Mouse (Mus musculus) gastrocnemius, postnatal 4 days (tissue): ENCODE results near the gene DXBay18. TPM values are rescaled to one million over a fixed set of nuclear protein-coding genes. Genes with fewer than 3 reads are reported as not detected.
"Not testable (repeated sequence)": the region's sequence is repeated elsewhere in the genome, so short reads cannot be mapped to it uniquely, and the experiment has no call there.

Experiments
- DNase-seq, 2 experiments: peaks; one replicate each; pipeline ENCODE4 v3.0.0; 2021 to 2022; ENCODE audit warnings: low spot score in 2 of 2, mixed read lengths in 2 of 2
- long read RNA-seq, 2 experiments: library from polyadenylated mRNA; stranded (forward); transcript quantifications; one replicate each; pipeline ENCODE4 v2.0.0; 2021
- total RNA-seq, 2 experiments: library from RNA; stranded (reverse); gene quantifications; 2 replicates each; pipeline ENCODE4 v1.2.3; 2021

Gene DXBay18
- total RNA-seq = not detected
- long read RNA-seq, experiment 1 = 0 reads
- long read RNA-seq, experiment 2 = 0 reads

DNA sequence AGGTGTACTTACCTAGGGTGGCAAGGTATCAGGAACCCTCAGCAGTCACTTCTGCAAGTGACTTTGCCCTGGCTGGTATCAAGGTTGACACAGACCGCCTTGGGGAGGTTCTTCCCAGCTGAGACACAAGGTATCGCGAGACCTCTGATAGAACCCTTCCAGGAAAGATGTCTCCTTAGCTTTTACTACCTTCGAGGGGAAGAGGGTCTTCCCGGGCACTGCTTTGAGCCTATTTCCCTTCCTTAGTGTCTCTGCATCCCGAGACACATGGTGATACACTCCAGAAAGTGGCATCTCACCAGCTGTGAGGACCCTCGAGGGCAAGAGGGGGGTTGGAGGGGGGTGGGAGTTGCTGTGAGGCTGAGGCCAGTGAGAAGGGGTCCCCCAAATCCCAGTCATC is at the start of gene DXBay18:
DXBay18 (minus strand) TSS at position 101 of the 400 bp plus-strand sequence.
- not testable (repeated sequence) for DNase-seq

DNA sequence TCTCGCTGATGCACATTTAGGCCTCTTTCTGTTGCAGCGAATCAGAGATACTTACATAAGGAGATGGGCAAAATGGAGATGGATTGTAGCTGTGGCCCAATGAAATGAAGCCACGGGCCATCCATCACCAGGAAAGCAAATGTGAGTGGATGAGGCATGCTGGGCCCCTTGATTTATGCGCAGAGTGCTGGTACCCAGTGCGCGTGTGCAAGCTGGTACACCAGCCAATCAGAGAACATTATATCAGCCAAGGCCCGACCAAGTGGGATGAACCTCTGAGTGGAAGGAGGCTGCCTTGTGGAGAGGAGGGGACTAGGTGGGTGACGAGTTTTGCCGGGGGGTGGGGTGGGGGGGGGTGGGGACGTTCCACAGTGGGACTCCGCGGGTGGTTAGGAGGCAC is 42.7 kb upstream of the DXBay18 start, which contains the start of gene Xlr3b:
Xlr3b (plus strand) TSS at position 274 of the 400 bp plus-strand sequence.
- DNase-seq = not testable (repeated sequence)

DNA sequence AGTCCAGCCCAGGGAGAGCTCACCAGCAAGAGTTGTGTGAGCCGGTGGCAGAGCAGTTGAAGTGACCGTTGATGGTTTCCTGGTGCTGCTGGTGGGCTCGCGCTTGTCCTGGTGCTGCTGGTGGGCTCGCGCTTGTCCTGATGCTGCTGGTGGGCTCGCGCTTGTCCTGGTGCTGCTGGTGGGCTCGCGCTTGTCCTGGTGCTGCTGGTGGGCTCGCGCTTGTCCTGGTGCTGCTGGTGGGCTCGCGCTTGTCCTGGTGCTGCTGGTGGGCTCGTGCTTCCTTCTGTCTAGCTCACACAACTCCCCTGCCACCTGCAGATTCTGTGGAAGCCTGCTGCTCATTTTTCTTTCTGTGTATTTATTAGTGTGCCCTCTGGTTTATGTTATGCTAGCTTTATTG is 27.6 kb upstream of the DXBay18 start, which contains the start of gene Spin2d:
Spin2d (minus strand) TSS at position 101 of the 400 bp plus-strand sequence.
- not testable (repeated sequence) for DNase-seq

DNA sequence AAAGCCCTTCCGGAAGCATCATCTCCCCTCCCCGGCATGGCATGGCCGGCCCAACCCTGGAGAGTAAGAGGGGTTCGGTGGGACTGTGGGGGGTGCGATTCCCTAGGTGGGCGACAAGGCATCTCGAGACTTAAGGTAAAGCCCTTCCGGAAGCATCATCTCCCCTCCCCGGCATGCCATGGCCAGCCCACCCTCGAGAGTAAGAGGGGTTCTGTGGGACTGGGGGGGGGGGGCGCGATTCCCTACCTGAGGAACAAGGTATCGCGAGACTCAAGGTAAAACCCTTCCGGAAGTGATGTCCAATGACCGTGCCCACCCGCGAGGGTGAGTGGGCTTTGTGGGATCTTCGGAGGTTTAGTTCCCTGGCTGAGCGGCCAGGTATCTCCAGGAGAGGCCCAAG is 754 bp downstream of the DXBay18 start, which contains the start of gene Xlr5b:
Xlr5b (plus strand) TSS at position 301 of the 400 bp plus-strand sequence.
- DNase-seq = not testable (repeated sequence)

DNA sequence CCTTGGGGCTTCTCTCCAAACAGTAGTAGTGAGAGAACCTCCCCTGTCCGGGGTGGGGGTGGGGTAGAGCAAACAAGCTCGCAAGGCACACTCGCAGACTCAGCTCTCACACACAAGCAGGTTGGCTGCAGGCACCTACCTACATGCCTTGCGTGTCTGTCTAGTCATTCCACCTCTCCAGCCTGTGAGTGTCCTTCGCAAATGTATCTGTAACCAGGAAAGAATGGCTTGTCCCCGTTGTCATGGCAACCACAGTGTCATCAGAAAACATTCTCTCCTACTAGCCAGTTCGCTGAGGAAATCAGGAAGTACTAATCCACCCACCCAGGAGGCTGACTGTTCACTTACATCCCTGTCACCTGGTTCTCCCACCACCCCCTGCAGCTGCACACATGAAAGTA is 6.0 kb downstream of the DXBay18 start:
- DNase-seq = not testable (repeated sequence)

DNA sequence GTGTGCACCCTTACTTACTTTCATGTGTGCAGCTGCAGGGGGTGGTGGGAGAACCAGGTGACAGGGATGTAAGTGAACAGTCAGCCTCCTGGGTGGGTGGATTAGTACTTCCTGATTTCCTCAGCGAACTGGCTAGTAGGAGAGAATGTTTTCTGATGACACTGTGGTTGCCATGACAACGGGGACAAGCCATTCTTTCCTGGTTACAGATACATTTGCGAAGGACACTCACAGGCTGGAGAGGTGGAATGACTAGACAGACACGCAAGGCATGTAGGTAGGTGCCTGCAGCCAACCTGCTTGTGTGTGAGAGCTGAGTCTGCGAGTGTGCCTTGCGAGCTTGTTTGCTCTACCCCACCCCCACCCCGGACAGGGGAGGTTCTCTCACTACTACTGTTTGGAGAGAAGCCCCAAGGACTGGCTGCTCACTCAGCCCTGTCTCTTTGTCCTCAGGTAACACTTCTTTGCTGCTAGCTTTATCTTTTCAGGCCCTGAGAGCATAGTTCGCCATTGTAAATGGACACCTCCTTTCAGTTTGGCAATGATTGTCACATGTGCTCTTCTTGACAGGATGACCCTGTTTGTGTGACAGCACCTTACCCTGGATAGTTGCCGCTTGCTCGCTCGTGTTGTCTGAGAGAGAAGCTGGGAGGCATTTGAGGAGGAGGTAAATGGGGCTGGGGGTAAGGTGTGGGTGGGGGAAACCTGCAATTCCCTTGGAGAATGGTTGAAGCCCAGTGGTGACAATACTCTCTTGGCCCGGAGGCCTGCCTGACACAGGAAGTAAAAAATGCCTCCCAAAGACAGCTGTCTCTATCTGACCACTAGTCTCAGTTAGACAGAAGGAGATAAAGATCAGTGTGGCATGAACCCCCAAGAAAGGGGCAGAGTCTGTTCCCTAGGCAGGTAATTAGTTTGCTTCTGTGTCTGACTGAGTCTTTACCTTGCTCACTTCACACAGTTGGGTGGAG is 26.1 kb downstream of the DXBay18 start:
- not testable (repeated sequence) for DNase-seq

DNA sequence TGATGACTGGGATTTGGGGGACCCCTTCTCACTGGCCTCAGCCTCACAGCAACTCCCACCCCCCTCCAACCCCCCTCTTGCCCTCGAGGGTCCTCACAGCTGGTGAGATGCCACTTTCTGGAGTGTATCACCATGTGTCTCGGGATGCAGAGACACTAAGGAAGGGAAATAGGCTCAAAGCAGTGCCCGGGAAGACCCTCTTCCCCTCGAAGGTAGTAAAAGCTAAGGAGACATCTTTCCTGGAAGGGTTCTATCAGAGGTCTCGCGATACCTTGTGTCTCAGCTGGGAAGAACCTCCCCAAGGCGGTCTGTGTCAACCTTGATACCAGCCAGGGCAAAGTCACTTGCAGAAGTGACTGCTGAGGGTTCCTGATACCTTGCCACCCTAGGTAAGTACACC is 32.5 kb downstream of the DXBay18 start, which contains the start of gene Gm14685:
Gm14685 (plus strand) TSS at position 301 of the 400 bp plus-strand sequence.
- DNase-seq = not testable (repeated sequence)

DNA sequence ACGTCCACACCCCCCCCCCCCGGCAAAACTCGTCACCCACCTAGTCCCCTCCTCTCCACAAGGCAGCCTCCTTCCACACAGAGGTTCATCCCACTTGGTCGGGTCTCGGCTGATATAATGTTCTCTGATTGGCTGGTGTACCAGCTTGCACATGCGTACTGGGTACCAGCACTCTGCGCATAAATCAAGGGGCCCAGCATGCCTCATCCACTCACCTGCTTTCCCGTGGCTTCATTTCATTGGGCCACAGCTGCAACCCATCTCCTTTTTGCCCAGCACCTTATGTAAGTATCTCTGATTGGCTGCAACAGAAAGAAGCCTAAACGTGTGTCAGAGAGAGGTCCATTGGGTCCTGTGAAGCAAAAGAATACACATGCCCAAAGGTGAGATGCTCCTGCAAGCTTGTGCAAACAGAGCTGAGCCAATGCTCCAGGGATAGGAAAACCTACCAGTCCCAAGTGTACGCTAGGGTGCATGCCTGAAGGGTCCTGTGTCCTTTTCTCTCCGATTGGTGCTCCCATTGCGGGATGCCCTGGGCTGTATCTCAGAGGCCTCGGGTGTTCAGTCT is 52.2 kb downstream of the DXBay18 start, which contains the start of gene Xlr3a:
Xlr3a (minus strand) TSS at position 155 of the 568 bp plus-strand sequence.
- not testable (repeated sequence) for DNase-seq

Other genes starting within 250 kb of the DXBay18 start
- gene Cetn2, start 231.0 kb downstream of the DXBay18 start, total RNA-seq = 10 to 100 TPM; 26.9 to 28.8 TPM
- gene Nsdhl, start 230.9 kb downstream of the DXBay18 start, total RNA-seq = 10 to 100 TPM; 13.5 to 15.7 TPM
- 10 to 100 TPM; 13.9 to 21.5 TPM for gene Zfp185, start 162.1 kb downstream of the DXBay18 start, total RNA-seq
- gene Pnma5, start 112.3 kb downstream of the DXBay18 start, total RNA-seq = under 1 TPM in 1 of 2 experiments, not detected in 1; 0.12 TPM
- not detected for gene Pnma3, start 84.7 kb downstream of the DXBay18 start, total RNA-seq
- under 1 TPM in 1 of 2 experiments, not detected in 1; 0.26 TPM for gene Xlr4a, start 67.0 kb downstream of the DXBay18 start, total RNA-seq
- under 1 TPM; 0.54 to 0.88 TPM for gene Xlr3a, start 52.4 kb downstream of the DXBay18 start, total RNA-seq
- under 1 TPM in 1 of 2 experiments, not detected in 1; 0.15 TPM for gene Gm14685, start 32.4 kb downstream of the DXBay18 start, total RNA-seq
- gene Xlr5b, start 654 bp downstream of the DXBay18 start, total RNA-seq = not detected
- gene Spin2d, start 27.5 kb upstream of the DXBay18 start, total RNA-seq = not detected
- gene Xlr3b, start 42.8 kb upstream of the DXBay18 start, total RNA-seq = 10 to 100 TPM in 1 of 2 experiments, under 1 TPM in 1; 0.93 to 11.6 TPM
- gene Xlr4b, start 64.9 kb upstream of the DXBay18 start, total RNA-seq = under 1 TPM in 1 of 2 experiments, not detected in 1; 0.20 TPM
- gene F8a, start 78.8 kb upstream of the DXBay18 start, total RNA-seq = 1 to 10 TPM; 6.8 to 7.2 TPM
- under 1 TPM in 1 of 2 experiments, not detected in 1; 0.49 TPM for gene Xlr4c, start 93.7 kb upstream of the DXBay18 start, total RNA-seq
- not detected for gene Xlr3c, start 115.9 kb upstream of the DXBay18 start, total RNA-seq
- not detected for gene Xlr5a, start 143.5 kb upstream of the DXBay18 start, total RNA-seq
- not detected for gene Xlr5c, start 143.5 kb upstream of the DXBay18 start, total RNA-seq
- not detected for gene Gm45015, start 187.4 kb upstream of the DXBay18 start, total RNA-seq
- gene Zfp275, start 193.2 kb upstream of the DXBay18 start, total RNA-seq = 10 to 100 TPM; 24.3 to 26.3 TPM
- not detected for gene Gm18336, start 249.3 kb upstream of the DXBay18 start, total RNA-seq